Mouse (Mus musculus): ENCODE measurements around the gene Zwilch.

The Zwilch gene

DNA sequence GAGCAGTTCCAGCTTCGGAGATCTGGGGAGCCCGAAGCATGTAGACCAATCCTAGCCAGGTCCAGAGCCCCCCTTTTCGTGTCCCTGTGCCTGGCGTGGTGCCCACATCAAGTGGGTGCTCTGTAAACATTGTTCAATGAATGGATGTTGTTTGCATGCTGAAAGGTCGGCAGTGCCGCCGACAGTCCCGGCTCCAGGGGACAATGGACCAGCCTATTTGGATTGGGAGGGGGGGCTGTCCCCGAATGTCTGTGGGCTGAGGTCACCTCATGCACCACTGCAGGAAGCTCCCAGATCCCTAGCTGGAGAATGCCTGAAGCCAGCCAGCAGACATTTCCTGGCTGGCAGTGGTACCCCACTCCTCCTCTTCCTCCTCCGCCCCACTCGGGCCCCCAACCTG, 78.8 kb downstream of the Zwilch start:
- DNase-seq, result peak; percentile 23 to 53

DNA sequence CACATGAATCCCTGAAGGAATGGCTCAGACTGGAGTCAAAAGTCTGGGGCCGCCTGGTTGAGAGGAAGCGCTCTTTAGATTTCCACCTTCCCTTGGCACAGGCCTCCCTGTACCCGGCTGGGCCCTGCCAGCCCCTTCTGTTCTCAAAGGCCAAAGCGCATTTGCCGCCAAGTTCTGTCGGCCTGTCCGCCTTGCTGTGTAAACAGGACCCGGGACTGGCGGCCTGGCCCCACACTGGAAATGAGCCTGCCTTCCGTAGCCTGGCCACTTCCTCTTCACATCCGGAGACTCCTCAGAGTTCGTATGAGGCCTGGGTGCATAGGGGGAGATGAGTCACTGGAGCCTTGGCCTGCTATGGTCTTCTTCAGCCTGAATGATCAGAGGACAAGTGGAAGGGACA, 83.9 kb downstream of the Zwilch start:
- DNase-seq, result peak; percentile 58 to 82

DNA sequence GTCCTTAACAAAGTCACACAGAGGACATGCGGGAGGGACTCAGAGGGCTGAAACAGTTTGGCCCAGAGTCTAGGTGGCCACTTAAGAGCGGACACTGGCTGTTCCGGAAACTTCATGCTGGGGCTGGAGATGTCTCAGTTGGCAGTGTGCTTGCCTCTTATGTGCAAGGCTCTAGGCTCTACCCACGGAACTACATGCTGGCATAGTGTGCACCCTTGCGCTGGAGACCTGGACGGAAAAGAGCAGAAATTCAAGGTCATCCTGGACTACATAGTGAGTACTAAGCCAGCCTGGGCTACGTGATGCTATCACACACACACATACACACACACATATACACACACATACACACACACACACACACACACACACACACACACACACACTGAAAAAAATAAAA, 84.6 kb downstream of the Zwilch start:
- no peak for DNase-seq

DNA sequence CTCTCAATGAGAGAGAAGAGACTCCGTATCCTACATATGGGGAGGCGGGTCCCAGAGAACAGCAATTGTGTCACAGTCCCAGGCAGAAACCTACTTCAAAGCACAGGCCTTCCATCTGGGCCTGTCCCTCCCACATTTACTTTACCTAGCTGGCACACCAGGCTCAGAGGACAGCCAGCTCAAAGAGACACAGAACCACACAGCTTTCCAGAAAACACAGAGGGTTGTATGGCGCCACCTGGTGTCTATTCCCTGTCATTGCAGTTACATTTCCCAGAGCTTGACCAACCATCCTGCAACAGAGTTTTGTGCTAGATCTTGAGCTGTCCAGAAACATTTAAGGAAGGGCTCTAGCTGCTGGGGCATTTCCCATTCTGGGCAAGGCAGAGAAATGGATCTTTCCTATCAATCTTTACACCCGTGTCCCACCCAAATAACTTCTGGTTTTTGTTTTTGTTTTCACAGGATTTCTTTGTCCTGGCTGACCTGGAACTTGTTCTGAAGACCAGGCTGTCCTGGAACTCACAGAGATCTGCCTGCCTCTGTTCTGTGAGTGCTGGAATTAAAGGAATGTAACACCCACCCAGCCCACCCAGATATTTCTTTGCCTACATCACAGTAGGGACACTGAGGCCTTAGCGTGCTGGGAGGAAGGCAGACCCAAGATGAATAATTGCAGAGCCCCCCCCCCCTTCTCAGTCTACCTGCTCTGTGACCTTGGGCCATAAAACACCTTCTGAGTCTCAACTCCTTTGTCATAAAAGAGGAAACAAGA, 85.3 kb downstream of the Zwilch start:
- peak; percentile 72 to 80 for DNase-seq

All from kidney, postnatal 25 days (tissue).